Mouse (Mus musculus): ENCODE results near the gene Rcn3.

GRCm38 (mm10) chr7:45076501-45076900 lies 15.5 kb downstream of the Rcn3 start:
- no peak for TF ChIP-seq CTCF (IDR thresholded peaks at IDR 0.05 in 2 of 3, conservative IDR thresholded peaks at IDR 0.05 in 1 of 3; ENCODE audit: control insufficient read depth in 1 of 3, insufficient read depth in 1 of 3, low read depth in 2 of 3, low read length in 3 of 3, poor library complexity in 1 of 3, severe bottlenecking in 1 of 3)
- TF ChIP-seq MAZ (IDR thresholded peaks at IDR 0.05; ENCODE audit: low read depth, low read length): no peak
- TF ChIP-seq POLR2A (IDR thresholded peaks at IDR 0.05; ENCODE audit: control insufficient read depth in 1 of 2, insufficient read depth in 1 of 2, low read depth in 1 of 2, low read length in 2 of 2, poor library complexity in 1 of 2): no peak; a peak in 1 of 4 replicates
- TF ChIP-seq GATA1 (IDR thresholded peaks at IDR 0.05; ENCODE audit: low read depth, low read length): no peak
- TF ChIP-seq ZNF384 (IDR thresholded peaks at IDR 0.05; ENCODE audit: low read depth, low read length): no peak
- TF ChIP-seq MXI1 (IDR thresholded peaks at IDR 0.05; ENCODE audit: low read depth, low read length): no peak

Measured in MEL (cell line).